Mouse (Mus musculus) ES-Bruce4 (cell line): ENCODE data around the gene Tagln2. TPM values are rescaled to one million over a fixed set of nuclear protein-coding genes. Genes with fewer than 3 reads are reported as not detected.

Source experiments
- H3K27ac ChIP-seq: 2 replicates; pipeline ENCODE4 v1.5.1; 2012; ENCODE audit warnings: low read length, inconsistent platforms; ENCODE audit not compliant: insufficient read depth
- H3K27me3 ChIP-seq: 2 replicates; pipeline ENCODE4 v1.6.1; 2012; ENCODE audit warnings: mild to moderate bottlenecking, low read length, inconsistent platforms; ENCODE audit not compliant: control insufficient read depth, poor library complexity, insufficient read depth, severe bottlenecking
- H3K36me3 ChIP-seq: 2 replicates; pipeline ENCODE4 v1.6.1; 2012; ENCODE audit warnings: inconsistent platforms, mild to moderate bottlenecking, low read length, moderate library complexity; ENCODE audit not compliant: control insufficient read depth, poor library complexity, insufficient read depth, severe bottlenecking
- H3K4me1 ChIP-seq: one replicate; pipeline ENCODE4 v1.8.1; 2011; ENCODE audit warnings: low read length; ENCODE audit not compliant: control insufficient read depth, insufficient read depth
- H3K4me3 ChIP-seq: 2 replicates; pipeline ENCODE4 v1.5.1; 2011; ENCODE audit warnings: low read depth, mild to moderate bottlenecking, low read length
- H3K9ac ChIP-seq: 2 replicates; pipeline ENCODE4 v1.6.1; 2012; ENCODE audit warnings: low read depth, mild to moderate bottlenecking, inconsistent platforms; ENCODE audit not compliant: poor library complexity, severe bottlenecking
- H3K9me3 ChIP-seq: replicated peaks from 2 replicates; pipeline ENCODE4 v1.6.1; 2012; ENCODE audit warnings: mild to moderate bottlenecking, low read length, inconsistent platforms; ENCODE audit not compliant: control insufficient read depth, poor library complexity, insufficient read depth, severe bottlenecking
- CTCF ChIP-seq: IDR thresholded peaks from one replicate; pipeline ENCODE4 v1.8.1; 2011; ENCODE audit warnings: low read depth, low read length
- EP300 ChIP-seq: IDR thresholded peaks from 2 replicates; pipeline ENCODE4 v1.6.1; 2011; ENCODE audit warnings: low read depth, low read length; ENCODE audit not compliant: insufficient read depth
- POLR2A ChIP-seq: IDR thresholded peaks from one replicate; pipeline ENCODE4 v1.8.1; 2011; ENCODE audit warnings: low read length; ENCODE audit not compliant: insufficient read depth
- polyA plus RNA-seq: library from polyadenylated mRNA; stranded (reverse); fragments of >200 nt; gene quantifications from 2 replicates; pipeline ENCODE4 v1.2.4, GENCODE M21; 2011; ENCODE audit warnings: low read depth; ENCODE audit not compliant: missing spikeins, insufficient read depth, insufficient read length

Gene Tagln2
- polyA plus RNA-seq, 1 experiment: 269 TPM

GRCm38 (mm10) chr1:172456001-172456677 is 43.7 kb upstream of the Tagln2 start:
- H3K9ac ChIP-seq: no peak overlapping the region
- H3K36me3 ChIP-seq: no peaks in the 10 kb centered on the region
- TF ChIP-seq POLR2A (no peak), CTCF (no peak), EP300 (no peak)
- H3K27ac ChIP-seq: peak overlapping the region; percentile 77
- no peak overlapping the region for H3K4me3 ChIP-seq
- no peaks in the 10 kb centered on the region for H3K27me3 ChIP-seq
- peaks cover 2% of the 10 kb centered on the region for H3K9me3 ChIP-seq
- peaks cover 3% of the 10 kb centered on the region for H3K4me1 ChIP-seq

- no peak for TF ChIP-seq CTCF
- TF ChIP-seq EP300: 0 out of 2 replicates have a peak, but pooled peaks have one; percentile 12
- no peak for TF ChIP-seq POLR2A
- Histone ChIP-seq H3K27me3 (no peaks in the 10 kb centered on the region), H3K4me1 (peaks cover 3% of the 10 kb centered on the region), H3K9me3 (peaks cover 2% of the 10 kb centered on the region), H3K4me3 (no peak overlapping the region), H3K36me3 (no peaks in the 10 kb centered on the region), H3K9ac (no peak overlapping the region), H3K27ac (no peak overlapping the region)
These were observed 42.7 kb upstream of the Tagln2 start for GRCm38 (mm10) chr1:172457196-172457595.

- TF ChIP-seq CTCF (no peak), EP300 (no peak), POLR2A (no peak)
These were observed 41.8 kb upstream of the Tagln2 start for GRCm38 (mm10) chr1:172458041-172458440.

GRCm38 (mm10) chr1:172461602-172462001 is 38.2 kb upstream of the Tagln2 start:
- Histone ChIP-seq H3K36me3 (no peaks in the 10 kb centered on the region), H3K9ac (no peak overlapping the region), H3K9me3 (peaks cover 2% of the 10 kb centered on the region), H3K4me3 (no peak overlapping the region), H3K4me1 (peaks cover 4% of the 10 kb centered on the region), H3K27ac (no peak overlapping the region), H3K27me3 (no peaks in the 10 kb centered on the region)
- TF ChIP-seq CTCF (no peak), EP300 (no peak), POLR2A (no peak)

More at GRCm38 (mm10) chr1:172458041-172458440, 41.8 kb upstream of the Tagln2 start:
- H3K27me3 ChIP-seq: no peaks in the 10 kb centered on the region
- no peak overlapping the region for H3K9ac ChIP-seq
- peaks cover 2% of the 10 kb centered on the region for H3K9me3 ChIP-seq
- H3K4me1 ChIP-seq: peaks cover 3% of the 10 kb centered on the region
- H3K36me3 ChIP-seq: no peaks in the 10 kb centered on the region
- H3K4me3 ChIP-seq: no peak overlapping the region
- H3K27ac ChIP-seq: no peak overlapping the region

GRCm38 (mm10) chr1:172462534-172462933 is 37.3 kb upstream of the Tagln2 start:
- Histone ChIP-seq H3K36me3 (no peaks in the 10 kb centered on the region), H3K4me1 (peaks cover 4% of the 10 kb centered on the region), H3K4me3 (no peak overlapping the region), H3K9ac (no peak overlapping the region), H3K27me3 (no peaks in the 10 kb centered on the region), H3K27ac (no peak overlapping the region), H3K9me3 (no peaks in the 10 kb centered on the region; the same call in 1 of the 2 replicates)
- TF ChIP-seq EP300 (no peak), POLR2A (no peak), CTCF (no peak)
